Mouse (Mus musculus) olfactory bulb, adult 2 months (tissue): ENCODE measurements at regions not wholly inside any gene's neighbourhood (a gene's known extent, or its start where the extent isn't known, plus 50 kb on each side); places are given as distances from the start of the nearest gene placed in this dataset.

Experiments
- H3K27ac ChIP-seq: fragments of 200-500 bp; 2 replicates; pipeline ENCODE4 v1.5.1; 2012; ENCODE audit warnings: low read depth, low read length; ENCODE audit not compliant: insufficient read depth
- H3K4me1 ChIP-seq: fragments of 200-500 bp; 2 replicates; pipeline ENCODE4 v1.6.1; 2012; ENCODE audit warnings: low read length; ENCODE audit not compliant: control insufficient read depth, insufficient read depth
- H3K4me3 ChIP-seq: fragments of 200-500 bp; 2 replicates; pipeline ENCODE4 v1.5.1; 2012; ENCODE audit warnings: mild to moderate bottlenecking, low read depth, low read length, moderate library complexity; ENCODE audit not compliant: insufficient read depth
- CTCF ChIP-seq: fragments of 200-500 bp; IDR thresholded peaks from 2 replicates; pipeline ENCODE4 v1.5.1; 2012; ENCODE audit warnings: low read depth, mild to moderate bottlenecking, low read length, moderate library complexity; ENCODE audit not compliant: insufficient read depth
- POLR2A ChIP-seq: fragments of 200-500 bp; IDR thresholded peaks from 2 replicates; pipeline ENCODE4 v1.6.1; 2012; ENCODE audit warnings: mild to moderate bottlenecking, low read depth, low read length, moderate library complexity; ENCODE audit not compliant: insufficient read depth
- WGBS: fragments of 180-500 bp; shearing (Covaris S2); methylation state at CpG from one replicate; pipeline ENCODE4 v1.1.7; 2018; 5-methylcytosine and 5-hydroxymethylcytosine counted together

- WGBS = 32% methylated on average over 5 of the region's 5 CpGs
- Histone ChIP-seq H3K4me3 (no peak overlapping the region), H3K4me1 (peaks cover 5% of the 10 kb centered on the region), H3K27ac (no peak overlapping the region)
- no peak for TF ChIP-seq POLR2A
- TF ChIP-seq CTCF = no peak
Measured at GRCm38 (mm10) chr14:66462081-66462480, 453.1 kb upstream of the Gulo start.

GRCm38 (mm10) chr14:66460795-66461194 lies 451.8 kb upstream of the Gulo start:
- TF ChIP-seq POLR2A (no peak), CTCF (no peak)
- Histone ChIP-seq H3K4me3 (no peak overlapping the region), H3K27ac (no peak overlapping the region), H3K4me1 (peaks cover 5% of the 10 kb centered on the region)
- 74% methylated on average over 3 of the region's 3 CpGs for WGBS

- Histone ChIP-seq H3K27ac (no peak overlapping the region), H3K4me3 (no peak overlapping the region), H3K4me1 (peaks cover 5% of the 10 kb centered on the region)
- WGBS = 94% methylated on average over 4 of the region's 4 CpGs
- TF ChIP-seq CTCF = no peak
- no peak for TF ChIP-seq POLR2A
Measured at GRCm38 (mm10) chr14:66458696-66459095, 449.7 kb upstream of the Gulo start.

GRCm38 (mm10) chr14:66457300-66457699 lies 448.3 kb upstream of the Gulo start:
- Histone ChIP-seq H3K4me3 (no peak overlapping the region), H3K4me1 (peaks cover 5% of the 10 kb centered on the region), H3K27ac (no peak overlapping the region)
- no peak for TF ChIP-seq POLR2A
- WGBS = 82% methylated on average over 6 of the region's 6 CpGs

- Histone ChIP-seq H3K27ac (no peak overlapping the region), H3K4me1 (peaks cover 3% of the 10 kb centered on the region), H3K4me3 (no peak overlapping the region)
- 83% methylated on average over 3 of the region's 3 CpGs for WGBS
- TF ChIP-seq CTCF (no peak), POLR2A (no peak)
Measured at GRCm38 (mm10) chr14:66452828-66453227, 443.8 kb upstream of the Gulo start.

- WGBS = 29% methylated on average over 10 of the region's 10 CpGs
- no peak for TF ChIP-seq CTCF
- no peak overlapping the region for H3K27ac ChIP-seq
- peaks cover 3% of the 10 kb centered on the region for H3K4me1 ChIP-seq
- no peak overlapping the region for H3K4me3 ChIP-seq
Measured at GRCm38 (mm10) chr14:66450351-66450750, 441.3 kb upstream of the Gulo start.

- Histone ChIP-seq H3K27ac (no peak overlapping the region), H3K4me3 (no peak overlapping the region), H3K4me1 (peaks cover 5% of the 10 kb centered on the region)
- TF ChIP-seq POLR2A = no peak
- no peak for TF ChIP-seq CTCF
- 22% methylated on average over 1 of the region's 1 CpGs for WGBS
Measured at GRCm38 (mm10) chr14:66442576-66442975, 433.6 kb upstream of the Gulo start.

- Histone ChIP-seq H3K27ac (no peak overlapping the region), H3K4me3 (no peak overlapping the region), H3K4me1 (peaks cover 5% of the 10 kb centered on the region)
- WGBS = 16% methylated on average over 4 of the region's 4 CpGs
- TF ChIP-seq CTCF (no peak), POLR2A (no peak)
Measured at GRCm38 (mm10) chr14:66441825-66442224, 432.8 kb upstream of the Gulo start.

GRCm38 (mm10) chr14:66438572-66438971 lies 429.6 kb upstream of the Gulo start:
- H3K27ac ChIP-seq = no peak overlapping the region
- TF ChIP-seq CTCF (no peak), POLR2A (no peak)
- 93% methylated on average over 1 of the region's 1 CpGs for WGBS

GRCm38 (mm10) chr14:66438001-66438400 lies 429.0 kb upstream of the Gulo start:
- no peak for TF ChIP-seq CTCF
- no peak for TF ChIP-seq POLR2A
- H3K4me1 ChIP-seq = peaks cover 5% of the 10 kb centered on the region
- H3K27ac ChIP-seq = no peak overlapping the region
- 97% methylated on average over 1 of the region's 1 CpGs for WGBS
- no peak overlapping the region for H3K4me3 ChIP-seq

More at GRCm38 (mm10) chr14:66438572-66438971, 429.6 kb upstream of the Gulo start:
- Histone ChIP-seq H3K4me3 (no peak overlapping the region), H3K4me1 (peaks cover 5% of the 10 kb centered on the region)
